Mouse (Mus musculus) embryonic facial prominence, embryonic 11.5 days (tissue): ENCODE data around the gene Kazn. TPM values are rescaled to one million over a fixed set of nuclear protein-coding genes. Genes with fewer than 3 reads are reported as not detected.

ENCODE experiments used
- ATAC-seq: fragments of 200-750 bp; cut with Nextera tagmentation; replicated peaks from 2 replicates; pipeline ENCODE4 v1.8.0; 2017; ENCODE audit warnings: low read depth; ENCODE audit not compliant: insufficient number of reproducible peaks, low FRiP score, low TSS enrichment
- DNase-seq: peaks from one replicate; pipeline ENCODE4 v3.0.0-alpha.2; 2015; ENCODE audit warnings: low spot score
- H3K27ac ChIP-seq: fragments of 300-500 bp; sonication (generic); replicated peaks from 2 replicates; pipeline ENCODE4 v1.5.1; 2014; ENCODE audit warnings: mild to moderate bottlenecking, low read depth, low read length, control low read depth
- H3K27me3 ChIP-seq: fragments of 300-500 bp; sonication (generic); 2 replicates; pipeline ENCODE4 v1.6.1; 2014; ENCODE audit warnings: mild to moderate bottlenecking, low read length, moderate library complexity, mixed read lengths; ENCODE audit not compliant: control insufficient read depth, insufficient read depth
- H3K36me3 ChIP-seq: fragments of 300-500 bp; sonication (generic); replicated peaks from 2 replicates; pipeline ENCODE4 v1.6.1; 2014; ENCODE audit warnings: low read depth, mild to moderate bottlenecking, low read length, moderate library complexity, mixed read lengths; ENCODE audit not compliant: control insufficient read depth, insufficient read depth
- H3K4me1 ChIP-seq: fragments of 300-500 bp; sonication (generic); 2 replicates; pipeline ENCODE4 v1.6.1; 2014; ENCODE audit warnings: low read length, mixed read lengths; ENCODE audit not compliant: control insufficient read depth, insufficient read depth
- H3K4me2 ChIP-seq: fragments of 300-500 bp; sonication (generic); 2 replicates; pipeline ENCODE4 v1.6.1; 2014; ENCODE audit warnings: low read depth, mild to moderate bottlenecking, control low read depth, low read length, moderate library complexity
- H3K4me3 ChIP-seq: fragments of 300-500 bp; sonication (generic); 2 replicates; pipeline ENCODE4 v1.5.1; 2014; ENCODE audit warnings: low read depth, low read length, control low read depth
- H3K9ac ChIP-seq: fragments of 300-500 bp; sonication (generic); replicated peaks from 2 replicates; pipeline ENCODE4 v1.6.1; 2014; ENCODE audit warnings: mild to moderate bottlenecking, control low read depth, low read length
- H3K9me3 ChIP-seq: fragments of 300-500 bp; sonication (generic); replicated peaks from 2 replicates; pipeline ENCODE4 v1.6.1; 2016; ENCODE audit warnings: mild to moderate bottlenecking, low read length, inconsistent platforms, mixed read lengths; ENCODE audit not compliant: control insufficient read depth
- WGBS: fragments of 180-500 bp; shearing (Covaris S2); extraction: QIAGEN DNeasy Blood & Tissue Kit; methylation state at CpG from one replicate; pipeline ENCODE4 v1.1.7; 2014; 5-methylcytosine and 5-hydroxymethylcytosine counted together
- polyA plus RNA-seq: library from polyadenylated mRNA; unstranded; fragments of >200 nt; fragmentation: Nextera tagmentation; extraction: Ambion mirVana; gene quantifications from 2 replicates; pipeline ENCODE4 v1.2.1, GENCODE M21; 2014

Kazn gene
- polyA plus RNA-seq, 1 experiment from 2014 or later: 11.1 TPM

DNA sequence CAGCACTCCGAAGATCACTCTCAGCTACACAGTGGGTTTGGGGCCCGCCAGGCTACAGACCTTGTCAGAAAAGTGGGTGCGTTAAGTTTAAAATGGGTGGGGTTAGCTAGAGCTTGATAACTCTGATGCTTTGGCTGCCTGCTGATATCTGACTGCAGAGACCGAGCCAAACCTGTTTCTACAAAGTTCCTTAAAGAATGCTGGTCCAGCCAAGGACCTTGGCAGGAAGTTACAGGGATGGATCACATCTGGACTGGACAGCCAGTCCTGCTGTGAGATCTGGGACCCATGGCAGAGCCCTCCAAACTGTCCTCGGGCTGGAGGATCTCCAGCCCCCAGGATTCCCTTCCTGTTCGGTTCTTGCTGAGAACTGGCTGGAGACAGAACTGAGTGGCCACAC lies 173.4 kb downstream of the Kazn start:
- Histone ChIP-seq H3K27ac (no peak overlapping the region), H3K36me3 (no peaks in the 10 kb centered on the region), H3K9me3 (no peaks in the 10 kb centered on the region), H3K4me2 (no peak overlapping the region), H3K4me3 (no peak overlapping the region), H3K9ac (no peak overlapping the region; the same call in 1 of the 2 replicates), H3K4me1 (peaks cover 5% of the 10 kb centered on the region; the same call in 1 of the 2 replicates), H3K27me3 (no peaks in the 10 kb centered on the region)
- no peak for ATAC-seq
- no peak for DNase-seq
- 67% methylated on average over 6 of the region's 6 CpGs for whole genome bisulfite sequencing

GRCm38 (mm10) chr4:142065270-142065669 lies 173.9 kb downstream of the Kazn start:
- no peak for ATAC-seq
- Histone ChIP-seq H3K4me2 (no peak overlapping the region), H3K27me3 (no peaks in the 10 kb centered on the region), H3K9me3 (no peaks in the 10 kb centered on the region), H3K4me1 (peaks cover 5% of the 10 kb centered on the region; the same call in 1 of the 2 replicates), H3K36me3 (no peaks in the 10 kb centered on the region), H3K27ac (no peak overlapping the region), H3K9ac (no peak overlapping the region), H3K4me3 (no peak overlapping the region)
- WGBS: 76% methylated on average over 8 of the region's 8 CpGs
- DNase-seq: no peak

GRCm38 (mm10) chr4:142064582-142065228 lies 174.5 kb downstream of the Kazn start:
- no peak for ATAC-seq
- Histone ChIP-seq H3K4me2 (no peak overlapping the region), H3K9me3 (no peaks in the 10 kb centered on the region), H3K4me3 (no peak overlapping the region), H3K36me3 (no peaks in the 10 kb centered on the region), H3K27ac (no peak overlapping the region), H3K4me1 (peaks cover 5% of the 10 kb centered on the region; the same call in 1 of the 2 replicates), H3K27me3 (no peaks in the 10 kb centered on the region), H3K9ac (no peak overlapping the region)
- 87% methylated on average over 11 of the region's 11 CpGs for WGBS
- no peak for DNase-seq

DNA sequence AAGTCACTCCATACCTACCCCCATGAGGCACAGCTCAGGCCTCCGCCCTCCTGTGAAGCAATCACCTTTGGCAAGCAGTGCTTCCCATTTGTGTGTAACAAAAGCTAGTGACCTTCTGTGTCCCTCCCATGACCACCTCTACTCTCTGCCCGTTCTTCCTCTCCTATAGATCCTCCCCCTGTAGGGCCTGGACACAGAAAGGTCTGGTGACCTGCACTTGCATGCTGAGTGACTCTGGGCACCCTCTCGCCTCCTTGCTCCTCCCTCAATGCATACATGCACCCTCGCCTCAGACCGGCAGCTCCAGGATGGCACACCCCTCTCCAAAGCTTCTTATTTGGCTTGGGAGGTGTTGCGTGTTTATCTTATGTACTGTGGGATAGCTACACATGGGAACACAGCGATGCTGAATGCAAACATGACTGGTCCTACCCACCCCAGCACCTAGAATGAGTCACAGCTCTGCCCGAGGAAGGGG lies 176.1 kb downstream of the Kazn start:
- no peak overlapping the region for H3K9ac ChIP-seq
- no peak overlapping the region for H3K4me3 ChIP-seq
- no peak overlapping the region for H3K4me2 ChIP-seq
- H3K27ac ChIP-seq: no peak overlapping the region
- 91% methylated on average over 8 of the region's 8 CpGs for WGBS
- no peaks in the 10 kb centered on the region for H3K9me3 ChIP-seq
- H3K4me1 ChIP-seq: no peaks in the 10 kb centered on the region
- ATAC-seq (no peak), DNase-seq (no peak)
- no peaks in the 10 kb centered on the region for H3K36me3 ChIP-seq
- H3K27me3 ChIP-seq: no peaks in the 10 kb centered on the region

- Histone ChIP-seq H3K36me3 (no peaks in the 10 kb centered on the region), H3K27me3 (no peaks in the 10 kb centered on the region), H3K4me1 (no peaks in the 10 kb centered on the region), H3K9ac (no peak overlapping the region), H3K4me3 (no peak overlapping the region), H3K27ac (no peak overlapping the region), H3K4me2 (no peak overlapping the region), H3K9me3 (no peaks in the 10 kb centered on the region)
- ATAC-seq (no peak), DNase-seq (no peak)
- 68% methylated on average over 23 of the region's 23 CpGs for WGBS
Observed at GRCm38 (mm10) chr4:142061485-142062240, 177.5 kb downstream of the Kazn start.

- H3K9me3 ChIP-seq: no peaks in the 10 kb centered on the region
- no peaks in the 10 kb centered on the region for H3K4me1 ChIP-seq
- H3K4me2 ChIP-seq: no peak overlapping the region
- no peaks in the 10 kb centered on the region for H3K27me3 ChIP-seq
- no peak overlapping the region for H3K9ac ChIP-seq
- ATAC-seq (no peak), DNase-seq (no peak)
- H3K4me3 ChIP-seq: no peak overlapping the region
- no peaks in the 10 kb centered on the region for H3K36me3 ChIP-seq
- 67% methylated on average over 18 of the region's 18 CpGs for whole genome bisulfite sequencing
- no peak overlapping the region for H3K27ac ChIP-seq
Observed at GRCm38 (mm10) chr4:142060455-142061378, 178.5 kb downstream of the Kazn start.

DNA sequence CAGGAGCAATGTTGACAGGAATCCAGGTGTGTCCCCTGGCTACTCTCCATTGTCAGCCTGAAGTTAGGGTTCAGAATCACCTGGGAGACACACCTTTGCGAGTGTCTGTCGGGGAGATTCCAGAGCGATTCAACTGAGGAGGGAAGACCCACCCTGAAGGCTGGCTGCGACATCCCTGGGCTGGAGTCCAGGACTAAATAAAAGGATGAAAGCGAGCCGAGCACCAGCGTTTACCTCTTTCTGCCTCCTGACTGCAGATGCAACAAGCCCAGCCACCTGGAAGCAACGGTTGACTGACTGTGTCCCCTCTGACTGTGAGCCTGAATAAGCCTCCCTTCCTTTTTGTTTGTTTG lies 179.4 kb downstream of the Kazn start:
- no peaks in the 10 kb centered on the region for H3K36me3 ChIP-seq
- H3K4me3 ChIP-seq: no peak overlapping the region
- no peak overlapping the region for H3K9ac ChIP-seq
- H3K9me3 ChIP-seq: no peaks in the 10 kb centered on the region
- no peaks in the 10 kb centered on the region for H3K27me3 ChIP-seq
- DNase-seq (no peak), ATAC-seq (no peak)
- no peak overlapping the region for H3K27ac ChIP-seq
- no peaks in the 10 kb centered on the region for H3K4me1 ChIP-seq
- 88% methylated on average over 8 of the region's 8 CpGs for WGBS
- H3K4me2 ChIP-seq: no peak overlapping the region
